Mouse (Mus musculus) cerebellum, adult 9-10 months (tissue): ENCODE measurements around the gene Fhl3.
"Not testable (repeated sequence)": the region's sequence is repeated elsewhere in the genome, so short reads cannot be mapped to it uniquely, and the experiment has no call there.

ENCODE experiments used
- DNase-seq: peaks from one replicate; pipeline ENCODE4 v3.0.0; 2022

The Fhl3 gene

DNA sequence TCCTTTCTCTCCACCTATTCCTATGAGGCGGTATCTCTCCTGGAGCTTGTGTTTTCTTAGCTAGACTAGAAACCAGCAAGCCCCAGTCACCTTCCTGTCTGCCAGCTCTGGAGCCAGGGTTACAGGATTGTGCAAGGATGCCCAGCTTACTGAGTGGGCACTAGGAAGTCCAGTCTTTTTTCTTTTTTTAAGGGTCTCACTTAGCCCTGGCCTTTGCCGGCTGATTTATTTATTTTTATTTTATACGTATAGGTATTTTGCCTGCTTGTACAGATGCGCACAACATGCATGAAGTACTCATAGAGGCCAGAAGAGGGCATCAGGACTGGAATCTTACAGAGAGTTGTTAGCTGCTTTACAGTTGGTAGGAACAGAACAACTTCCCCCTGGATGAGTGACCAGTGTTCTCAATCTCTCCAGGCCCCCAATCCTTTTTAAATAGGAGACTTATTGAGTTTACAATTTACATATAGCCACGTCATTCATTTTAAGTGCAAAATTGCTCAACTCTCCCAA is 10.3 kb downstream of the Fhl3 start:
- peak; percentile 54 for DNase-seq

- no peak for DNase-seq
Measured at GRCm38 (mm10) chr4:124712618-124713017, 12.1 kb downstream of the Fhl3 start.

GRCm38 (mm10) chr4:124713850-124714249 is 13.3 kb downstream of the Fhl3 start:
- DNase-seq, result not testable (repeated sequence)

- DNase-seq, result peak; percentile 95
Measured at GRCm38 (mm10) chr4:124714545-124715481, 14.3 kb downstream of the Fhl3 start, which contains the start of gene Sf3a3. Gene Sf3a3, plus strand, starts transcription at chr4:124714776.

- no peak for DNase-seq
Measured at GRCm38 (mm10) chr4:124719101-124719500, 18.6 kb downstream of the Fhl3 start.

- DNase-seq, result no peak
Measured at GRCm38 (mm10) chr4:124726121-124726520, 25.6 kb downstream of the Fhl3 start.

GRCm38 (mm10) chr4:124736952-124737351 is 36.5 kb downstream of the Fhl3 start:
- no peak for DNase-seq

DNA sequence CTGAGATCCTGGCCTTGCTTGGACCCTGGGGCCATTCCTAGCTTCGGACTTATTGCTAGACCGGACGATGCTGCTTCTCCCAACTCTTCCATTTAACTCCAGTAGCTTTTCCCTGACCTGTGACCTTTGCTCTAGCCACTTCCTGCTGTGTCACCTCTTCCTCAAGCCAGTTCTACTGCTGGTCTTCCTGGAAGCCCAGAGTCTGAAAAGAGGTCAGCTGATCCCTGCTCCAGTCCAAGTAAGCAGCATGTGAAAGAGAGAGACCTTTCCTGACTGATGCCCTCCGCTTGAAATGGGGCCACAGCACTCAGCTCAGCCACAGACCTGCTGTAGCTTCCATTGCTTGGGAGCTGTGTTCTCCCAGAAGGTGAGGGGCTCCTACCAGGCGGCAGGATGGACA is 37.0 kb downstream of the Fhl3 start:
- DNase-seq, result no peak

- DNase-seq, result no peak
Measured at GRCm38 (mm10) chr4:124738013-124738412, 37.5 kb downstream of the Fhl3 start.

DNA sequence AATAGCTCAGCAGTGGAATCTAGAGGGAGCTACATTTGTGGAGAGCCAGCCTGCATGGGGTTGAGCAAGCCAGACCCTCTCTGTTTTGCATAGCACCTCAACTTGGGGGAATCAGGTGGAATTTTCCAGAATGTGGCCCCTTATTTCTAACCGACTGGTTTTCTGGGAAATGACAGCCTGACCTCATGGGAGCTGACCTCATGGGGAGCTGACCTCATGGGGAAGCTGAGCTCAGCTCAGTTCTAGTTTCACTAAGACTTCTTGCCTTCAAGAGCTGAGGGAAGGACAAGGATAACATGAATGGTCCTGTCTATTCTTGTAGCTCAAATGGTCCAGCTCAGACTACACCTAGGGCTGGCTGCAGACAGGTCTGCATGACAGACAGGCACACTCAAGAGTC is 38.3 kb downstream of the Fhl3 start:
- DNase-seq, result no peak

- DNase-seq, result peak; percentile 86
Measured at GRCm38 (mm10) chr4:124741376-124742343, 41.2 kb downstream of the Fhl3 start, which contains the start of gene Inpp5b. Gene Inpp5b, plus strand, starts transcription at chr4:124741850.

GRCm38 (mm10) chr4:124742839-124743238 is 42.3 kb downstream of the Fhl3 start:
- DNase-seq, result no peak

- DNase-seq, result no peak
Measured at GRCm38 (mm10) chr4:124746577-124746976, 46.1 kb downstream of the Fhl3 start.

GRCm38 (mm10) chr4:124747851-124748250 is 47.4 kb downstream of the Fhl3 start:
- no peak for DNase-seq

DNA sequence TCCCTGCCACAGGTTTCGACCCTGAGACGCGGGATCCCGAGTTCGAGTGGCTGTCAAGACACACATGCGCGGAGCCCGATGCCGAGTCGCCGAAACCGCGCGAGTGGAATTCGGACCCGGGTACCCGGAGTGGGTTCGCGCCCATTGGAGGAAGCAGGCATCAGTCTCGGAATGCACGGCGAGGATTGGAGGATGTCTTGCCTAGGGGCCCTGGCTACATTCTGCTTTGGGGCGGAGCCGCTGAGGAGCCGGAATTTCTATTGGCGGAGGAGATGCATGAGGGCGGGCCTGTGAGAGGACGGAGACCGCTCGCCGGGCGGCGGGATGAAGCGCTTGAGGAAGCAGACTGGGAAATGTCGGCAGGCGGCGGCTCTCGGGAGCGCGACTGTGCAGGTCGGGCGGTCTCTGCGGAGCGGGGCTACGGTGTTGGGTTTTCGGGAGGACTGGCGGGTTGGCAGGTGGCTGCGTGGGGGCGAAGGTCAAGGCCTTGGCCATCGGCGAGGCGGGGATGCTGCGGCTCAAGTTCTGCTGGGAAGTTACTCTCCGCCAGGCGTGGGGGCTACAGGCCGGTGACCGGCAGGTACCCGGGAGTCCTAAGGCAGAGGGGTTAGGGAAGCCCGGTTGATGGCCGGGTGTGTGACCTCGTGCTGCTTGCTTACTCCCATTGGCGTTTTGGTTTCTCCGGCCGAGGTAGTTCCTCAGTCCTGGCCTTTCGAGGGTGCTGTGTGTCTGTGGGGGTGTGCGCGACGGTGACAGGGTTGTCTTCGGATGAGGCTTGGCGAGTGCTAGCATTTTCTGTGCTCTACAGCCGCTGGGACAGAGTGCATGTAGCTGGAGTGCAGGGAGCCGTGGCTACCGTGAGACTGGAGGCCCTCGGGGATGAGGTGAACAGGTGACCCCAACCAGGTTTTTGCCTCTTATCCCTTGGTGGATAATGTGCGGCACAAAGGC is 51.1 kb downstream of the Fhl3 start:
- peak; percentile 99 for DNase-seq

DNA sequence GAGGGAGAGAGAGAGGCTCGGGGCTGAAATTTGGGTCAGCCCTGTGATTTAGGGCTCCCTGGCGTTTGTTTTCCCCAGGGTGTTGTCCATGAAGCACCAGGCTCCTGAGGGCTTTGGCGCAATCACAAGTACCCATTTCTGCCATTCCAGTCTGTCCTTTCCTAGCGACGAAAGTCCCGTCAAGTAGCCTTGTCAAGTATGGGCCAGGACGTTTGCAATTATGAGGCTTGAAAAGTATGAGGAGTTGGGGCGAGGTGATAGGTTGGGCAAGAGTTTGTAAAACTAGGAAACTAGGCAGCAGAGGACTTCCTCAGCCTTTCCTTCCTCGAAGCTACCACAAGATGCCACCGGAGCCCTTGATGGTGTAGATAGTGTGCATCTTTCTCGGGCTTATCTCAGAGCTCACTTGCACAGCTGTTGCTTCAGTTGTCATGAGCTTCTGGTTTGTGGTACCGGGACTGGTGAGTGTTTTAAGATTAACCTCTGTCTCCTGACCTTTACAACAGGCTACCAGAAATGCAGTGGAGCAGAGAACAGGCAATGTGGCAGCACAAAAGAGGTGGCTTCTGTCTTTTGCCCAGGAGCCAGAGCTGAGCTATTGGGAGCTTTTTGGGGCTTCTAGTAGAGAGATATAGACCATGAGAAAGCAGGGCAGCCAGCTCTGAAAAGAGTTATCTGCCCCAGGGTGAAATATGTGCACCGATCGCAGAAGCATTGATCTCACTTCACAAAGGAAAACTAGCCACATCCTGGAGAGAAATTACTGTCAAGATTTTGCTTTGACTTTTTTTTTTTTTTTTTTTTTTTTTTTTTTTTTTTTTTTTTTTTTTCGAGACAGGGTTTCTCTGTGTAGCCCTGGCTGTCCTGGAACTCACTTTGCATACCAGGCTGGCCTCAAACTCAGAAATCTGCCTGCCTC is 52.0 kb downstream of the Fhl3 start:
- no peak for DNase-seq

DNA sequence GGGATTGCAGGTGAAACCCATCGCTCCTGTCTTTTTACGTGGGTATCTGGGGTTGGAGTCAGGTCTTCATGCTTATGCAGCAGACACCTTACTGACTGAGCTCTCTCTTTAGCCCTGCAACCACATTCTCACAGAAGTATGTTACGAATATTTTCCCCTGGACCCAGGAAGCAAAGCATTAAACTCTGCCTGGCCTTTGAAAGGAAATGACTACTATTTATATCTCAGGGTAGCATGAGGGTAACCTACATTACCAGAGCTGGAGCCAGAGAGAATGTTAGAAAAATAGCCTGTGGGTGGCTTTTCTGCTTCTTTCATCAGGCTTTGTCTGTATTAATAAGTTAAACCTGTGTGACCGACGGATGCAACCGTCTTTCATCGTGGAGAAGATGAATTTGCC is 55.0 kb downstream of the Fhl3 start:
- DNase-seq, result no peak
